Comparison of ENCODE assay signal across 13 mouse cellular contexts in the genomic region with DNA sequence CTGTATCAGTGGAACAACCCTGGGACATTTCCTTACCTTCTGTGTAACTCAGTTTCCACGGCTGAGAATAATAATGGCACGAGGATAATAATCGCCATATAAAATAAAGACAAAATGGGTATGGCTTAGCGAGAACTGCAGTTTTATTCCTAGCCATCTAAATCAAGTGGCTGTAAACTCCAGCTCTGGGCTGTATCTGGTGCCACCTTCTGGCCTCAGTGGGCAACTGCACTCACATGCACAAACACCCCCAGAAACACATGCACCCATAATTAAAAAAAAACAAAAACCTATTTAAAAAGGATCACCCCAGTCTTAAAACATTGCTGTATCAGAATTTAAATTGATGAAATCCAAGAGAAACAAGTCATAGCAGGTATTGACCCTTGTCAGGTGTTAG. TPM values are rescaled to one million over a fixed set of nuclear protein-coding genes. Genes with fewer than 3 reads are reported as not detected.
DNase-seq lines count a peak whose midpoint lies in the region; ATAC-seq and TF ChIP-seq lines count a peak whose summit lies in the region.
"Had no signal": no experiment of that assay in that cellular context is flagged by ENCODE, and none has a peak within 500 bp of the region (broad histone marks: within the 10 kb centered on the region; RNA-seq: fewer than 3 reads in every experiment).

No protein-coding gene starts in this region.

- H3K4me2 ChIP-seq in liver, postnatal 0 days (ENCODE audit: low read depth, low read length): no peak overlapping the region
- H3K4me2 ChIP-seq in liver, embryonic 12.5 days: no peak overlapping the region
- H3K4me2 ChIP-seq in kidney, embryonic 16.5 days (replicated peaks; ENCODE audit: low read depth, low read length): no peak overlapping the region
- H3K4me2 ChIP-seq: limb, embryonic 15.5 days had no signal

- no peak for ATAC-seq in liver, postnatal 0 days
- no peak for ATAC-seq in liver, embryonic 12.5 days
- no peak for ATAC-seq in kidney, embryonic 16.5 days (ENCODE audit: low FRiP score, low TSS enrichment)

- H3K27me3 ChIP-seq in liver, postnatal 0 days (ENCODE audit: insufficient read depth, low read length): peaks cover 4% of the 10 kb centered on the region
- peaks cover 9% of the 10 kb centered on the region for H3K27me3 ChIP-seq in liver, embryonic 12.5 days (replicated peaks)
- H3K27me3 ChIP-seq in kidney, embryonic 16.5 days (ENCODE audit: insufficient read depth, low read length): peaks cover 8% of the 10 kb centered on the region

- H3K9me3 ChIP-seq in liver, postnatal 0 days (ENCODE audit: low read length): no peaks in the 10 kb centered on the region
- H3K9me3 ChIP-seq in liver, embryonic 12.5 days (replicated peaks): no peaks in the 10 kb centered on the region
- no peaks in the 10 kb centered on the region for H3K9me3 ChIP-seq in kidney, embryonic 16.5 days (ENCODE audit: low read length)
- H3K9me3 ChIP-seq: limb, embryonic 15.5 days had no signal

- no peak overlapping the region for H3K4me3 ChIP-seq in liver, postnatal 0 days (ENCODE audit: low read depth, low read length)
- H3K4me3 ChIP-seq in liver, embryonic 12.5 days: no peak overlapping the region
- H3K4me3 ChIP-seq in kidney, embryonic 16.5 days (ENCODE audit: low read length): no peak overlapping the region
- H3K4me3 ChIP-seq: limb, embryonic 15.5 days had no signal

- H3K9ac ChIP-seq in liver, postnatal 0 days (replicated peaks): no peak overlapping the region
- no peak overlapping the region for H3K9ac ChIP-seq in liver, embryonic 12.5 days
- H3K9ac ChIP-seq in kidney, embryonic 16.5 days (replicated peaks; ENCODE audit: low read length): no peak overlapping the region
- H3K9ac ChIP-seq: limb, embryonic 15.5 days had no signal

- no peak overlapping the region for H3K27ac ChIP-seq in liver, postnatal 0 days (ENCODE audit: low read depth)
- H3K27ac ChIP-seq in liver, embryonic 12.5 days: no peak overlapping the region
- no peak overlapping the region for H3K27ac ChIP-seq in kidney, embryonic 16.5 days (ENCODE audit: low read length)
- H3K27ac ChIP-seq: limb, embryonic 15.5 days had no signal

- no peak for TF ChIP-seq EP300 in liver, postnatal 0 days (IDR thresholded peaks at IDR 0.05; ENCODE audit: low read depth)

- peak; percentile 36 to 52 for DNase-seq in cerebellum, postnatal 10 days
- DNase-seq in cerebellum, adult 9-10 months: no peak
- no peak for DNase-seq in liver, postnatal 0 days
- peak; percentile 53 for DNase-seq in ZHBTc4 (ENCODE audit: low read depth, low spot score)
- DNase-seq in thymus, postnatal 0 days (ENCODE audit: low spot score): peak; percentile 60
- DNase-seq in kidney, postnatal 25 days: no peak
- DNase-seq: adrenal gland, postnatal 14 days; cerebellum, adult 9-11 months; heart, adult 18-20 months; midbrain, embryonic 14.5 days had no signal

- 86% methylated on average over 4 of the region's 4 CpGs for WGBS in liver, postnatal 0 days (ENCODE audit: insufficient replicate concordance)
- WGBS in liver, embryonic 12.5 days (ENCODE audit: insufficient replicate concordance): 80% methylated on average over 4 of the region's 4 CpGs
- 94% methylated on average over 4 of the region's 4 CpGs for WGBS in kidney, embryonic 16.5 days

- peak; percentile 56 for TF ChIP-seq CTCF in liver, postnatal 0 days (IDR thresholded peaks at IDR 0.05; ENCODE audit: low read depth)

- H3K36me3 ChIP-seq in liver, postnatal 0 days (replicated peaks; ENCODE audit: insufficient read depth, low read length): no peaks in the 10 kb centered on the region
- H3K36me3 ChIP-seq in liver, embryonic 12.5 days: no peaks in the 10 kb centered on the region
- no peaks in the 10 kb centered on the region for H3K36me3 ChIP-seq in kidney, embryonic 16.5 days (ENCODE audit: insufficient read depth, low read length)
- H3K36me3 ChIP-seq: limb, embryonic 15.5 days had no signal

- no peaks in the 10 kb centered on the region for H3K4me1 ChIP-seq in liver, postnatal 0 days (ENCODE audit: insufficient read depth)
- peaks cover 9% of the 10 kb centered on the region for H3K4me1 ChIP-seq in liver, embryonic 12.5 days
- H3K4me1 ChIP-seq in kidney, embryonic 16.5 days (ENCODE audit: insufficient read depth, low read length): no peaks in the 10 kb centered on the region

RNA-seq across cellular contexts. Expression of gene Medag, which starts 5.8 kb away (rescaled TPM):
- 0.11 and 0.21 TPM in 2 replicates for polyA plus RNA-seq in liver, postnatal 0 days (2015; fragmentation: Nextera tagmentation; extraction: Ambion mirVana)
- 0.35 and 0.57 TPM in 2 replicates for polyA plus RNA-seq in liver, embryonic 12.5 days (2016; fragmentation: Nextera tagmentation; extraction: Ambion mirVana)
- polyA plus RNA-seq in thymus, postnatal 0 days (2015; fragmentation: Nextera tagmentation; extraction: Ambion mirVana): 1.3 and 2.0 TPM in 2 replicates
- 0.22 and 0.49 TPM in 2 replicates for polyA plus RNA-seq in kidney, embryonic 16.5 days (2015; fragmentation: Nextera tagmentation; extraction: Ambion mirVana)

RNA-seq across cellular contexts. Expression of gene Tex26, which starts 22.1 kb away (rescaled TPM):
- polyA plus RNA-seq in liver, postnatal 0 days (2015; fragmentation: Nextera tagmentation; extraction: Ambion mirVana): not detected in 2 replicates
- 0.13 and 0.18 TPM in 2 replicates for polyA plus RNA-seq in liver, embryonic 12.5 days (2016; fragmentation: Nextera tagmentation; extraction: Ambion mirVana)
- polyA plus RNA-seq in thymus, postnatal 0 days (2015; fragmentation: Nextera tagmentation; extraction: Ambion mirVana): 0.44 and 0.91 TPM in 2 replicates
- polyA plus RNA-seq in kidney, embryonic 16.5 days (2015; fragmentation: Nextera tagmentation; extraction: Ambion mirVana): 0.59 TPM in 1 of 2 replicates, not detected in the other

Comparison
In these comparisons a context has a peak if more than half of its experiments do, and no peak if none do; other contexts are left out.
1. DNase-seq: peak in cerebellum, postnatal 10 days (2 of 2), ZHBTc4 (single experiment) and thymus, postnatal 0 days (single experiment); none in cerebellum, adult 9-10 months (single experiment), liver, postnatal 0 days (single experiment) and kidney, postnatal 25 days (0 of 2).